Mouse (Mus musculus): ENCODE data around the gene Chrm1.
"Not testable (repeated sequence)": the region's sequence is repeated elsewhere in the genome, so short reads cannot be mapped to it uniquely, and the experiment has no call there.

The Chrm1 gene

GRCm38 (mm10) chr19:8718357-8718756 lies 54.8 kb downstream of the Chrm1 start:
- DNase-seq, result peak; percentile 51

- not testable (repeated sequence) for DNase-seq
Measured at GRCm38 (mm10) chr19:8719037-8719436, 55.4 kb downstream of the Chrm1 start.

- DNase-seq, result no peak
Measured at GRCm38 (mm10) chr19:8721378-8721777, 57.8 kb downstream of the Chrm1 start.

DNA sequence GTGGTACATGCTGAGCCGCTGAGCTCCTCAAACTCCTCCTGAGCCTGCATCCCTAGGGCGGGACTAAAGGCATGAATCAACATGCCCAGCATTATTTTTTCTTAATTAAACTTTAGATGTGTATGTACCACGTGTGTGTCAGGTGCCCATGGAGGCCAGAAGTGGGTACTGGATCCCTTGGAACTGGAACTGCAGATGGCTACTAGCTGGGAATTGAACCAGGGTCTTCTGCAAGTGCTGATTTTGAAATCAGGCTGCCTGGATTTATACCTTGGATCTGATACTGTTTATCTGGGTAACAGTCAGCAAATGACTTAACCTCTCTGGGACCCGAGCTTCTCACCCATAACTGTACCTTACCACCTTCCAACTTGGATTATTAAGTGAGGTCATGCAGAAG lies 58.4 kb downstream of the Chrm1 start:
- no peak for DNase-seq

GRCm38 (mm10) chr19:8722559-8722906 lies 58.9 kb downstream of the Chrm1 start:
- DNase-seq, result no peak

DNA sequence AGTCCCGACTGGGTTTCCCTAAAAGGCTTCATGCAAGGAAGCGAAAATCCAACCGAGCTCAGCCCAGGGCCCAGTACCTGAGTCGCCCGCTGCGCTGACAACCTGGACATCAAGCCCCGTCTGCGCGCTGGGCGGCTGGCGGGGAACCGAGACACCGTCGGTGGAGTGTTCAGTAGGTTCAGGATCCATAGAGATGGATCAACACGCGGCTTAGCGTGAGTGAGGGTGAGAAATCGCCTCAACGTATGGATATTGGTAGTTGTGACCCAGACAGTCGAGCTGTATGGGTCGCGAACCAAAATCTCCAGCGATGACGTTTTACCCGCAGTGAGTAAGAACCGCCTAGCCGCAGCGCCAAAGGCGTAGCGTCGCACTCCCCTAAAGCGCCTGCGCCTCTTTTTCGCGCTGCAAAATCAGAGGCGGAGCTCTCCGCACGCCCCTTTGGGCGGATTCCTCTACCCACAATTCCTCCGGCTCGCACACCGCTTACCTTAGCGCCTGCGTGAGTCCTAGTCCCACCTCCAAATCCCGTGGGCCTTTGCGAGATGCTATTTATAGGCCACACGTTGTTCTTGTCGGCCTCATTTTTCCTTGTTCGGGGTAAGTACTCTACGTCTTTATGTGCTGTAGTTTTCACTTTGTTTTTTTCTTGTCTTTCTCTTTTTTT lies 59.5 kb downstream of the Chrm1 start, which contains the start of gene Slc3a2:
TSS of gene Slc3a2 (minus strand) at position 463 of the 667 bp plus-strand sequence.
- DNase-seq, result peak; percentile 97

- DNase-seq, result no peak
Measured at GRCm38 (mm10) chr19:8723574-8724346, 60.2 kb downstream of the Chrm1 start.

DNA sequence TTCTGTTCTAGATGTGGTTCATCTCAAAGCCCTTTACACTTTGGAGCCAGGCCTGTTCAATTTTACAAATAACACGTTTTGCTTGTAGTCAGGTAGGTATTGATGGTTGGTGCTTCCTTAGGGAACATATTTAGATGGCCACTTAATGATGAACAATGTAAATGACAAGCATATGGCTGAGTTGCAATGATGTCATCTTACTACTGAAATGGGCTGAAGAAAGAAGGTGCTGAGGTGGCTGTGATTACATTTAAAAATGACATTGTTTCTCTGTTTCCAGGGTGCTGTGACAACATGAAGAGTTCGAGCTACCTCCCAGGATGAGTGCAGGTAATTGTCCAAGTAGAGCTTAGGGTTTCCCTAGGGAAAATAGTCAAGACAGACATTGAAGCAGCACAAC lies 60.8 kb downstream of the Chrm1 start:
- no peak for DNase-seq

DNA sequence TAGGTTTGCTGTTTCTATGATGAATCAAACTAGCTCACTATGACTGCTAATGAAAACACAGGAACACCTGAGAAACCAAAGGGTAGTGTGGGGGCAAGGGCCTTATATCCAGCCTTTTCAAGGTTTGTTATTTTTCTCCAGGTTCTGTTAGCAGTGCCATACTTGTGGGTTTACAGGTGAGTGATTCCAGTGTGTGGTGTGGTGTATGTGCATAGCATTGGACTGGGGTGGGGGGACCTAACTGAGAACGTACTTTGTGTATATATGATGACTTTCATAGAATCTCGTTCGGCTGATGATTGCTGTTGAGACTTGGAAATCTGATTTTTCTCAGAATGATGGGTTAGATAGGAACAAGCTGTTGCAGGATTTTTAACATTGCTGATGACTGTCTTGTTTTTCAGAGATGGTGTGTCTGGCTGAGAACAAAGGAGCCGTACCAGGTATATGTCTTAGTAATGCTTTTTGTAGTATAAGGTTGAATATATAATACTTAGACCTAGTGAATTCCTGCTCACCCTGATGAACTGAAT lies 61.6 kb downstream of the Chrm1 start:
- DNase-seq, result no peak

GRCm38 (mm10) chr19:8726609-8727390 lies 63.2 kb downstream of the Chrm1 start:
- DNase-seq, result no peak

DNA sequence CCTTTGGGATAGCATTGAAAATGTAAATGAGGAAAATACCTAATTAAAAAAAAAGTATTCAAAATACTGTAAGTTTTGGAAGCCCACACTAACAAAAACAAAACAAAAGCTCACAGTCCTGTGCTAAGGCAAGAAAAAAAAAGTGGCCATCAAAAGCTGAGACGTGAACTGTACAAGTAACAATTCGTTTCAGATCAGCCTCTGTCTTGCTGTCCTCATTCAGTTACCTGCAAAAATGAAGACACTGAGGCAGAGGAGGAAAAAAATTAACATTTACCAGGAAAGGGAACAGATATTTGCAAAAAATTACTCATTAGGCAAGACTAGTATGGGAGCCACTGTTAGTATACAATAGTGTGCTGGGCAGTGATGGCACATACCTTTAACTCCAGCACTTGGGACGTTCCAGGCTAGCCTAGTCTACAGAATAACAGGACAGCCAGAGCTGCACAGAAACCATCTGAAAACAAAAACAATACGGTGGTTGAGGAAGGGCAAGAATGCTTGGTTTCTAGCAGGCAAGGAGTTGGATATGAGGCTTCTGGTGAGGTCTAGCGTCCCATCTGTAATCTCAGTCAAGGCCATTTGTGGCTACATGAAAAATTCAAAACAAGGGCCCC lies 64.0 kb downstream of the Chrm1 start:
- DNase-seq, result no peak

- not testable (repeated sequence) for DNase-seq
Measured at GRCm38 (mm10) chr19:8728335-8729099, 64.9 kb downstream of the Chrm1 start.

Measured in kidney, adult 11 months (tissue).